Mouse (Mus musculus) hindbrain, embryonic 13.5 days (tissue): ENCODE results near the gene Khdrbs2. TPM values are rescaled to one million over a fixed set of nuclear protein-coding genes. Genes with fewer than 3 reads are reported as not detected.

Experiments used
- ATAC-seq: fragments of 200-750 bp; cut with Nextera tagmentation; 2 replicates; pipeline ENCODE4 v1.8.0; 2017; ENCODE audit warnings: moderate TSS enrichment; ENCODE audit not compliant: low FRiP score
- H3K27ac ChIP-seq: fragments of 300-500 bp; sonication (generic); 2 replicates; pipeline ENCODE4 v1.5.1; 2015; ENCODE audit warnings: inconsistent platforms, mild to moderate bottlenecking, moderate library complexity
- H3K27me3 ChIP-seq: fragments of 300-500 bp; sonication (generic); 2 replicates; pipeline ENCODE4 v1.6.1; 2015; ENCODE audit warnings: mild to moderate bottlenecking, inconsistent platforms
- H3K36me3 ChIP-seq: fragments of 300-500 bp; sonication (generic); 2 replicates; pipeline ENCODE4 v1.6.1; 2015; ENCODE audit warnings: mild to moderate bottlenecking, inconsistent platforms
- H3K4me1 ChIP-seq: fragments of 300-500 bp; sonication (generic); replicated peaks from 2 replicates; pipeline ENCODE4 v1.6.1; 2015; ENCODE audit warnings: inconsistent platforms
- H3K4me2 ChIP-seq: fragments of 300-500 bp; sonication (generic); 2 replicates; pipeline ENCODE4 v1.6.1; 2015; ENCODE audit warnings: inconsistent platforms, mild to moderate bottlenecking, moderate library complexity
- H3K4me3 ChIP-seq: fragments of 300-500 bp; sonication (generic); 2 replicates; pipeline ENCODE4 v1.5.1; 2015; ENCODE audit warnings: mild to moderate bottlenecking, inconsistent platforms
- H3K9ac ChIP-seq: fragments of 300-500 bp; sonication (generic); 2 replicates; pipeline ENCODE4 v1.6.1; 2015; ENCODE audit warnings: mild to moderate bottlenecking, inconsistent platforms
- H3K9me3 ChIP-seq: fragments of 300-500 bp; sonication (generic); 2 replicates; pipeline ENCODE4 v1.6.1; 2016; ENCODE audit warnings: inconsistent platforms
- WGBS: fragments of 180-500 bp; shearing (Covaris S2); methylation state at CpG from one replicate; pipeline ENCODE4 v1.1.7; 2015; 5-methylcytosine and 5-hydroxymethylcytosine counted together
- polyA plus RNA-seq: library from polyadenylated mRNA; unstranded; fragments of >200 nt; fragmentation: Nextera tagmentation; extraction: Ambion mirVana; gene quantifications from 2 replicates; pipeline ENCODE4 v1.2.1, GENCODE M21; 2015

Gene Khdrbs2
- polyA plus RNA-seq: 53.7 and 54.1 TPM in 2 replicates

DNA sequence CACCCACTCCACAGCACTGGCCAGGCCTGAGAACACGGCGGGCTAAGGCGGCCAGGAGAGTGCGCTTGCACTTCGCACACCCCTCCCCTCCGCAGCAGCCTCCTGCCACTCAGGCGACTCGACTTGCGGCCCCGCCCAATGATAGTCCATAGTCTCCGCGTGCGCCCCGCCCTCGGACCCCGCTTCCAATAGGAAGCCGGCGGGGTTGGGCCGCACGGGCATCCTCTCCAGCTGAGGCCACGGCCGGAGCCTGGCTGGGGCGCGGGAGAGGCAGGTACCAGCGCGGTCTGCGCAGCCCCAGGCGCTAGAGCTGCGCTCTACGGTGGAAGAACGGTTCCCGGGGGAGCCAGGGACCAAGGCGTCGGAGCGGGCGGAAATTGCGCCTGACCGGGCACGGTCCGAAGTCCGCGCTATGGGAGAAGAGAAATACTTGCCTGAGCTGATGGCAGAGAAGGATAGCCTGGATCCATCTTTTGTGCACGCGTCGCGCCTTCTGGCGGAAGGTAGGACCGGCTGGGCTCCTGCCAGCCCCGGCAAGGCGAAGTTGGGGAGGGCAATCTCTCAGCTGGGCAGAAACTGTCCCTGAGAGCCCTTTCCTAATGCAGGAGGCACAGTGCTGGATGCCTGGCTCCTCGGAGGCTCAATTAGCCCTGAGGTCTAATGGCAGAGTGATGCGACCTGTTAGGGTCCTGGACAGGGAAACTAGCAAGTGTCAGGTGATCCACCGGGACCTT, at the start of gene Khdrbs2:
TSS of gene Khdrbs2 (plus strand) at position 209 of the 734 bp plus-strand sequence.
- H3K36me3 ChIP-seq: no peaks in the 10 kb centered on the region
- peak; percentile 99 for ATAC-seq
- peak within 1 kb of the TSS; percentile 86 for H3K27ac ChIP-seq
- no peaks in the 10 kb centered on the region for H3K27me3 ChIP-seq
- peak within 1 kb of the TSS; percentile 73 for H3K4me2 ChIP-seq
- H3K9ac ChIP-seq: peak within 1 kb of the TSS; percentile 81
- under 1% methylated on average over 53 of the region's 53 CpGs for WGBS
- H3K9me3 ChIP-seq: no peaks in the 10 kb centered on the region
- peak within 1 kb of the TSS; percentile 69 for H3K4me3 ChIP-seq
- peaks cover 5% of the 10 kb centered on the region for H3K4me1 ChIP-seq

DNA sequence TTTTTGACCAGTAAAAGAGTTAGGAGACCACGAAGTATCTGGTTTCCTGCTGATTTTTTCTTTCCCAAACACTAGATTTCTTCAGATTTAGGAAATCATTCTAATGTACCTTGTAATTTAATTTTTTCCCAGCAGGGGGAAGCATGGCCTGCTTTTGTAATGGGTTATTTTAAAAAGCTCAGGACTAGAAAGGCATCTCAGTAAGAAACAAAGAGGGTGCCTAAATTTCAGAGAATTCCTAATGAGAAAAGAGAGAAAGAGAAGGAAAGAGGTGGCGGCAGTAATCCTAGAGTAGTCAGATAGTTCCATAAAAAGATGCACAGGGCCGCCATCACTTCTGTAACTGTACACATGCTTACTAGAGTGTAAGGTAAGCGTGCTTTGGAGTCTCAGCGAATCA, 2.1 kb downstream of the Khdrbs2 start:
- peak overlapping the region; percentile 73 for H3K4me2 ChIP-seq
- ATAC-seq: no peak
- H3K9me3 ChIP-seq: no peaks in the 10 kb centered on the region
- no peaks in the 10 kb centered on the region for H3K27me3 ChIP-seq
- H3K36me3 ChIP-seq: no peaks in the 10 kb centered on the region
- WGBS: 53% methylated on average over 5 of the region's 5 CpGs
- peak overlapping the region; percentile 55 for H3K27ac ChIP-seq
- H3K4me1 ChIP-seq: peaks cover 5% of the 10 kb centered on the region
- H3K9ac ChIP-seq: peak overlapping the region; percentile 67
- peak overlapping the region; percentile 69 for H3K4me3 ChIP-seq

DNA sequence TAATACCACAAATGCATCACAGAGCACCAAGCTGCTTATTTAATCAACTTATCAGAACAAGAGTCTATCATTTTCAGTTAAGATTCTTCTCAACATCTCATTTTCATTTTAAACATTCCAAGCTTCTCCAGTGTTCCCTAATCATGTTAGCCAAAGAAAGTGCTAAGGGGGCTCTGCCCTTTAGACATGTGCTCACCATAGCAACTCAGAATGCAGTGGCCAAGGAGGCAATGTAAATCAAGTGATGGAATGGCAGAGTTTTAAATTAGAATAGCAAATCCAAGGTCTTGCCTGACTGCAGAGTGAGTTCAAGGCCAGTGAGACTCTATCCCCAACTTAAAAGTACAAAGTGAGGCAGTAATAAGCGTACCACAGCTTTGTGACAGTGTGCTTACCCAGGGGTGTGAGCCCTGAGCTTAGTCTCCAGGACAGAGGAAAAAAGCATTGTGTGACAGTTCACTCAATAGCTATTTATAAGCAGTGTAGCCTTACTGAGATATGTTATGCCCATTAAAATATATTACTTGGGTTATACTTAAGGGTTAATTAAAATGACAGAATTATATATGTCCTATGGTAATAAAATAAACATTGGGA, 27.2 kb downstream of the Khdrbs2 start:
- 76% methylated on average over 1 of the region's 1 CpGs for WGBS
- no peak overlapping the region for H3K27ac ChIP-seq

DNA sequence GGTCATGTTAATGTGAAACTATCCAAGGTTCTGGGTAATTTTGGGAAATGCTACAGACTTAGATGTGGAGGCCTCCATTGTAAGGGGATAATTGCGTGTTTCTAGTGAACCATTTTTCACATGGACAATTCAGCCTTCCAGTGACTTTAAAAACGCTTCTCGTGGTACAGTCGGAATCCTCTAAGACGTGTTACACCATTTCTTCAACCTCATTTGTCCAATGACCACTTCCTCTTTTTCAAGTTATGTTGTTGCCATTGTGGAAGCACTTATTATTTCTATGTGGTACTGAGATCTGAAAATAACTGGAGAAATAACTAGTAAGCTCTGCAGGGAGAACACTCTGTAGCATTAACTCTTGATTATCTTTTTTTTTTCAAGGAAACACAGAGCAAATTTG, 75.9 kb downstream of the Khdrbs2 start:
- Histone ChIP-seq H3K27me3 (no peaks in the 10 kb centered on the region), H3K4me3 (no peak overlapping the region), H3K9ac (no peak overlapping the region), H3K9me3 (no peaks in the 10 kb centered on the region), H3K27ac (no peak overlapping the region), H3K36me3 (no peaks in the 10 kb centered on the region), H3K4me1 (no peaks in the 10 kb centered on the region), H3K4me2 (no peak overlapping the region)
- WGBS: 91% methylated on average over 5 of the region's 5 CpGs
- no peak for ATAC-seq

More for the DNA sequence above, 27.2 kb downstream of the Khdrbs2 start:
- Histone ChIP-seq H3K4me3 (no peak overlapping the region), H3K9ac (no peak overlapping the region), H3K9me3 (no peaks in the 10 kb centered on the region), H3K4me2 (no peak overlapping the region), H3K27me3 (no peaks in the 10 kb centered on the region), H3K36me3 (no peaks in the 10 kb centered on the region), H3K4me1 (no peaks in the 10 kb centered on the region)
- ATAC-seq: no peak

DNA sequence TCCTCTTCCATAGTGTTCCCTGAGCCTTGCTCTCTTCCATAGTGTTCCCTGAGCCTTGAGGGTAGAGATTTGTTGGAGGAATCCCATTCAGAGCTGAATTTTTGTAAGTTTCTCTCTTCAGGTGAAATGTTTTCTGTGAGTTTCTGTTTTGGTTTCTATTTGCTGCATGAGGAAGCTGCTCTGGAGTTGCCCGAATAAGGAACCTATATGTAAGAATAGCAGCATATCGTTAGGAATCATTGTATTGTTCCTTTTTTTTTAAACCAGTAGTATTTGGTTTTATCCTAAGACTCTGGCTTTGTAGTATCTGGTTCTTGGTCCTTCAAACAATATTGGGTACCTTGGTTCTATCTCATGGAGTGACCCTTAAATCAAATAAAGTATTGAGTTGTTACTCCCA, 77.1 kb downstream of the Khdrbs2 start:
- WGBS: 94% methylated on average over 2 of the region's 2 CpGs
- no peaks in the 10 kb centered on the region for H3K36me3 ChIP-seq
- no peak overlapping the region for H3K9ac ChIP-seq
- no peak overlapping the region for H3K4me2 ChIP-seq
- ATAC-seq: no peak
- no peak overlapping the region for H3K4me3 ChIP-seq
- H3K9me3 ChIP-seq: no peaks in the 10 kb centered on the region
- no peaks in the 10 kb centered on the region for H3K27me3 ChIP-seq
- H3K4me1 ChIP-seq: no peaks in the 10 kb centered on the region
- H3K27ac ChIP-seq: no peak overlapping the region

DNA sequence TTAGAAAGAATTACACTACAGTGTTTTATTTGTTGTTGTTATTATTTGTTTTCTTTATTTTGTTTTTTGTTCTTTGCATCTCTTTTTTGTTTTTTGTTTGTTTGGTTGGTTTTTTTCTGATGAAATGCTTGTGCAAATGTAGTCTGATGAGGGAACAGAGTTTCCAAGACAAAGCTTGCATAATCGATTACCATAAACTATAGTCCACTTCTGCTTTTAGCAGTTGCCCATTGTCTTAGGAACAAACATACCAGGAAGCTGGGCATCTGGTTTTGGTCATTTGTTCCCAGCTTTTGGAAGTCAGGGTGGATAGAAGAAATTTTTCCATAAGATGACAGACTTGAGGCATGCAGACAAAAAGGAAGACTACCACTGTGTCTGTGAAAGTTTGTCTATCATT, 77.8 kb downstream of the Khdrbs2 start:
- Histone ChIP-seq H3K27me3 (no peaks in the 10 kb centered on the region), H3K27ac (no peak overlapping the region), H3K4me3 (no peak overlapping the region), H3K36me3 (no peaks in the 10 kb centered on the region), H3K4me2 (no peak overlapping the region), H3K4me1 (no peaks in the 10 kb centered on the region), H3K9me3 (no peaks in the 10 kb centered on the region), H3K9ac (no peak overlapping the region)
- 94% methylated on average over 1 of the region's 1 CpGs for WGBS
- ATAC-seq: no peak

DNA sequence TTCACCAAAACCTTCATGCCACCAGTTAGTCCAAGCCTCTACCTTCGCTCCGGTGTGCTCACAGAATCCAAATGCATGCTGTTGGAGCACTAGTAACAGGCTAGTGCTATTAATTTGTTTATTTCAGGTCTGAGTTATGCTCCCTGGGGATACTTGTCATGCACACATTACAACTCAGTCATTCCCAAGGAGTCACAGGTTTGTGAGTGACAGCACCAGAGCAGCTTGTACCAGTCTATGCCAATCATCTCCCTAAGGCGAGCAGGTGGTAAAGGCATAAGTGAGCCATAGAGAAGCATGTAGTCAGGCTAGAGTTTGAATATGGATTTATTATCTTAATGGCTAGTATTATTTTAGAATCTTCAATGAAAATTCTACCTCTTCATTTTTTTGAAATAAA, 86.4 kb downstream of the Khdrbs2 start:
- Histone ChIP-seq H3K36me3 (no peaks in the 10 kb centered on the region), H3K27ac (no peak overlapping the region), H3K4me2 (no peak overlapping the region), H3K4me1 (no peaks in the 10 kb centered on the region), H3K9me3 (no peaks in the 10 kb centered on the region), H3K27me3 (no peaks in the 10 kb centered on the region), H3K9ac (no peak overlapping the region), H3K4me3 (no peak overlapping the region)
- WGBS: 95% methylated on average over 3 of the region's 3 CpGs
- ATAC-seq: 0 out of 2 replicates have a peak, but pooled peaks have one; percentile 17

DNA sequence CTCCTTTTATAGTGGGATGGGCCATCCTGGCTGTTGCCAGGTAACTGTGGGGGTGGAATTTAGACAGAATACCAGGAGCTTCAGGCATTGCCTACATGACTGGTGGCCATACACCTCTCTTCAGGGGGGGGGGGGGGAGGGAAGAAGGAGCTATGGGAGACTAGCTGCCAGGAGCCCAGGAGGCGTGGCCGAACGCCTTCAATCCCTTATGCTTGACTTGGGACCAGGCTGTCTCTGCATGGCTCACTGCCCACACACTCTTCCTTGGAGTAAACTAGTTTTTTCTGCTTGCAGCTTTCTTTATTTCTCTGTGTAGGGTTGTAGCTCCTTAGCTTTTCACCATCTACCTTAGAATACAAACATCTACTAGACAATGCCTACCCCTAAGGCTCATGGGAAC, 98.0 kb downstream of the Khdrbs2 start:
- no peak overlapping the region for H3K27ac ChIP-seq
- no peak overlapping the region for H3K4me3 ChIP-seq
- H3K27me3 ChIP-seq: no peaks in the 10 kb centered on the region
- H3K4me2 ChIP-seq: no peak overlapping the region
- no peak for ATAC-seq
- no peaks in the 10 kb centered on the region for H3K36me3 ChIP-seq
- no peaks in the 10 kb centered on the region for H3K9me3 ChIP-seq
- no peaks in the 10 kb centered on the region for H3K4me1 ChIP-seq
- WGBS: 74% methylated on average over 3 of the region's 3 CpGs
- H3K9ac ChIP-seq: no peak overlapping the region

DNA sequence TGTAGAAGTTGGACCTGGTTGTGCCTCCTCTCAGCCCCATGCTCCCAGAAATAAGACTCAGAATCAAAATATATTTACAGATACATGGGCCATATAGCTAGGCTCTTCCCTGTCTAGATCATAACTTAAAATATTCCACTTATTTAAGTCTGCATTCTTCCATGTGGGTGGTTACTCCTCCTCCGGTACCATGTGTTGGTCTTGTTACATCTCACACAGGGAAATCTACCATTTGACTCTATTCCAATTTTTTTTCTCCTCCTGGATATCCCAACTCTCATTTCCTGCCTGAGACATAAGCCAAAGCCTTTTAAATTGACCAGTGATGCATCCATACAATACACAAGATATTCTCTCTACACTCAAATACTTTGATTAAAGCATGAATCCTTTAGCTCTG, 122.2 kb downstream of the Khdrbs2 start:
- no peaks in the 10 kb centered on the region for H3K36me3 ChIP-seq
- no peak overlapping the region for H3K27ac ChIP-seq
- H3K9ac ChIP-seq: no peak overlapping the region
- no peak overlapping the region for H3K4me3 ChIP-seq
- no peak for ATAC-seq
- H3K4me2 ChIP-seq: no peak overlapping the region
- H3K27me3 ChIP-seq: no peaks in the 10 kb centered on the region
- H3K4me1 ChIP-seq: no peaks in the 10 kb centered on the region
- no peaks in the 10 kb centered on the region for H3K9me3 ChIP-seq
- WGBS: 88% methylated on average over 1 of the region's 1 CpGs

DNA sequence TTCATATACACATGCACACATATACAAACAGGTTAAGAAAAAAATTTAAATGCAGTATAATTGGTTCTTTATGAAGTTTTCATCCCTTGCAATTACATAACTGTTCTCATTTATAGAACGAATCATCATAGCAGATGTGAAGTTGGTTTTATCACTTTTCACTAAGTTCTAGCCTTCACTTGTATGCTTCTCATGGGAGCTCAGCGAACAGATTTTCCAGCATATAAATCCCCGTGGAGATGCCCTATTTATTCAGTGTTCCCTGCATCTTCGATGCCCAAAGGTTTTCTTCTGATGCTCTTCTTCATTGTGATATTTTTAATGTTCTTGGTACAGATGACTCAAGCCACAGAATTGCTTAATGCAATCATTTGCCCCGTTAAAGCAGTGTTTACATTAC, 128.9 kb downstream of the Khdrbs2 start:
- 83% methylated on average over 5 of the region's 5 CpGs for WGBS
- no peak for ATAC-seq
- no peak overlapping the region for H3K9ac ChIP-seq
- no peak overlapping the region for H3K4me2 ChIP-seq
- H3K4me3 ChIP-seq: no peak overlapping the region
- no peaks in the 10 kb centered on the region for H3K36me3 ChIP-seq
- no peaks in the 10 kb centered on the region for H3K27me3 ChIP-seq
- no peak overlapping the region for H3K27ac ChIP-seq
- H3K4me1 ChIP-seq: no peaks in the 10 kb centered on the region
- no peaks in the 10 kb centered on the region for H3K9me3 ChIP-seq

DNA sequence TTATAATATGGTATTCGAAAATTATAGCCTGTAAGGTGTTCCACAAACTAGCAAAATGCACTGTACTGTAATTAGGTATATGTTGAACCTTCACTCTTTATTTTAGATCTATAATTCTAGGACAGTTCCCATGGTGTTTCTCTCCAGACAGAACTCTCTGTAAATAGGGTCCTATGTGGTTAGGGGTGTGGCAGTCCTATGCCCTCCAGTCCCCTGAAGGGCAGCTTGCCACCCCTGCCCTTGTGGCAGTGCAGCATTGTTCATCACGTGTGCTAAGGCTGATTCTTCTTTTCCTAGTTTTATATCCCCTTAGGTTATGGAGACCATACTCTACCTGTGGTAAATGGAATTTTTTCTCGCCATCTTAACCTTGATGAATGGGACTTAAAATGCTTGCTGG, 136.6 kb downstream of the Khdrbs2 start:
- 76% methylated on average over 3 of the region's 3 CpGs for WGBS
- no peak for ATAC-seq

DNA sequence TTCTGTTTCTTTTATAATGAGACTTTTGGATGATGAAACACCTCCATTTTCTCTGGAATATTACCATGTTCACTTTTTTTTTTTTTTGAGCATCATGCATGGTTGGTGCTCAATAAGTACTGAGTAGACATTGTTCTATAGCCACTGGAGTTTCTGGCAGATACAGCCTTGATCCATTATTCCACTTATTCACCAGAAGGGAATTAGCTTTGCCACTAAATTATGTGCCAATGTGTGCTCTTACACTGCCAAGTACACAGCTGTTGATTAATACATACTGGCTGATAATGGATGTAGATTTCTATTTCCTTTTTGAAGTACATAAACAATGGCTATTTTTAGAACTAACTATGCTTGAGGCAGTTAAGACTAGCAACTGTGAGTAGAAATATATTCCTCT, 137.1 kb downstream of the Khdrbs2 start:
- ATAC-seq: no peak
- H3K9me3 ChIP-seq: no peaks in the 10 kb centered on the region

More for the DNA sequence above, 136.6 kb downstream of the Khdrbs2 start:
- no peaks in the 10 kb centered on the region for H3K36me3 ChIP-seq
- no peak overlapping the region for H3K4me3 ChIP-seq
- H3K27me3 ChIP-seq: no peaks in the 10 kb centered on the region
- H3K4me2 ChIP-seq: no peak overlapping the region
- no peaks in the 10 kb centered on the region for H3K9me3 ChIP-seq
- no peaks in the 10 kb centered on the region for H3K4me1 ChIP-seq
- no peak overlapping the region for H3K9ac ChIP-seq
- H3K27ac ChIP-seq: no peak overlapping the region

DNA sequence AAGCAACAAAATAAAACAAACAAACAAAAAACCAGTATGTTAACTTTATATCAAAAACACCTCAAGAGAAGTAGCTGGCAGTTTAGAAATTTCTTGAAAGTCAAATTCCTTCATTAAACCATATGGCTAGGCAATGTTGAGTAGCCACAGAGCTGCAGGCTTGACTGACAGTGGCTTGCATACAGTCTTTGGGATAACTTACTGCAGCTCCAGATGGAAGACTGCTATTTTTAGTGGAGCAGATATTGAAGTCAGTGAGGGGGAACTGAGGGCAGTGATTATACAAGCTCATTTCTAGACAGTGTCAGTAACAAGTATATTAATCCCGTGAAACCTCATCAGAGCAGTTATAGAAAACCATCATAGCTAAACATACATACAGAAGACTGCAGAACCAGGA, 166.6 kb downstream of the Khdrbs2 start:
- Histone ChIP-seq H3K4me2 (no peak overlapping the region), H3K4me3 (no peak overlapping the region), H3K4me1 (no peaks in the 10 kb centered on the region), H3K9ac (no peak overlapping the region), H3K27me3 (no peaks in the 10 kb centered on the region), H3K36me3 (no peaks in the 10 kb centered on the region), H3K27ac (no peak overlapping the region), H3K9me3 (no peaks in the 10 kb centered on the region)
- WGBS: 76% methylated on average over 1 of the region's 1 CpGs
- no peak for ATAC-seq

More for the DNA sequence above, 137.1 kb downstream of the Khdrbs2 start:
- no peak overlapping the region for H3K4me2 ChIP-seq
- H3K9ac ChIP-seq: no peak overlapping the region
- H3K4me1 ChIP-seq: no peaks in the 10 kb centered on the region
- H3K36me3 ChIP-seq: no peaks in the 10 kb centered on the region
- no peaks in the 10 kb centered on the region for H3K27me3 ChIP-seq
- H3K27ac ChIP-seq: no peak overlapping the region
- no peak overlapping the region for H3K4me3 ChIP-seq
